Mouse (Mus musculus): ENCODE results near the gene Aars2.

GRCm38 (mm10) chr17:45470726-45471125, 35.9 kb upstream of the Aars2 start:
- TF ChIP-seq CTCF (IDR thresholded peaks at IDR 0.05; ENCODE audit: borderline replicate concordance, control insufficient read depth, extremely low read depth, insufficient read depth, low read length, poor library complexity) (no peak), POLR2A (IDR thresholded peaks at IDR 0.05; ENCODE audit: control insufficient read depth, extremely low read depth, insufficient read depth, low read length, poor library complexity) (no peak)
